Mouse (Mus musculus): ENCODE measurements around the gene Tec. TPM values are rescaled to one million over a fixed set of nuclear protein-coding genes. Genes with fewer than 3 reads are reported as not detected.
A peak's percentile ranks its signal among the peaks of the same experiment; 100 is the strongest.

Gene Tec
- total RNA-seq, 2 experiments from 2014 or later = 0.94 to 1.4 TPM

DNA sequence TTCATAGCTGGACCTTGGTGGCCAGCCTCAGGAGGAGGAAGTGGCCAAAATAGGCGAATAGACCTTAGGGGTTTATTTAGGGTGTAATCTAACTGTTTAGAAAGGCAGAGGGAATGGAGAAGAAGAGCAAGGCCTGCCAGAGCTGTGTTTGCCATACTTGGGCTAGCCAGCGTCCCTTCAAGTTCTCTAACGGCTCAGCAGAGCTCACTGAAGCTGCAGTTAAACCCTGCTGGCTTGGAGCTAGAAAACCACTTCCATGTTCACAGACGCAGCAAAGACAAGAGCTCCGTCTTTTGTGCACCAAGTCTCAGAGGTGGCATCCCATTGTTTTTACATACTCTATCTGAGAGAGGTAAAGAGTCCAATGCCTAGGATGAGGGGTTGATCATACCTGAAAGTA, 118.1 kb downstream of the Tec start:
- DNase-seq (ENCODE audit: extremely low spot score in 1 of 2, low spot score in 1 of 2) = no peak

DNA sequence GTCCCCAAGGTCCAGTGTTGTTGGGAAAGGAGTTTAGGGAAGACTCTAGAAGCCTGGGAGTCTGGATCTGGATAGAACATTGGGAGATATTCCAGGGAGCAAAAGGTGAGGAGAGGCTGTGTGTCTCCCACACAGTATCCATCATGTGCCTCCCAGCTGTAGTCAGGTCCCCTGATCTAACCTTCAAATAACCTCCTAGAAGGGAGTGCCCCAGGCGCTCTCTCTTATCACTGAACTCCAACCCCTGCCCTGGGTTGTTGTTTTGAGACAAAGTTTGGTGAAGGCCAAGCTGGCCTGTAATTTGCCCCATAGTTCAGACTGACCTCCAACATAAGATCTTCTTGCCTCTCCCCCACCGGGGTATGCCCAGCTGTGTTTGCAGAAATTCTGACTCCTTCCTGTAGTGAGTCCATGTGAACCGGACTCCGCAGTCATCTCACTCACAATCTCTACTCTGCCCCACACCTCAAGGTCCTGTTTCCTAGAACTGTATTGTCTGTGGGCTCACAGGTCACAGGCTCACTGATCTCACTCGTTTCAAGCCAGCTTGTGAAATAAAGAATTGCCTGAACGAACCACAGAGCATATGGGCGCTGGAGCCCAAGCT, 119.5 kb downstream of the Tec start:
- no peak for DNase-seq (ENCODE audit: extremely low spot score in 1 of 2, low spot score in 1 of 2)

DNA sequence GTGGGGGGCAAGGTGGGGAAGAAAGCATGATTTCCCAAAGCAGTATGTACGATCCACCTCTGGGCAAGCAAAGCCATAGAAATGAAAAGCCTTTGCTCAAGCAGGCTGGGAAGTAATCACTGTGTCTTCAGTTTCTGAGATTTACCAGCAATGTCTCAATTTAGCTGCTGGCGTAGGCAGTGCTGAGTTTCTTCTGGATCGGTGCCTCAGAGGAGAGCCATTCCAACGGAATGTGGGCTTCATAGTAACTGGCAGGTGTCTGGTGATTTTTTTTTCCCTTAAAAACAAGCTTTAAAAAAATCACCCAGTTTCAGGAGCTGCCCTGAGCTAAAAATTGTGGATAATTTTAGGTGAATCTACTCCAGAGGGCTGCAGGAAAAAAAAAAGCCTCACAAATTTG, 120.9 kb downstream of the Tec start:
- DNase-seq (ENCODE audit: extremely low spot score in 1 of 2, low spot score in 1 of 2) = peak in 1 of 2 experiments; percentile 6

DNA sequence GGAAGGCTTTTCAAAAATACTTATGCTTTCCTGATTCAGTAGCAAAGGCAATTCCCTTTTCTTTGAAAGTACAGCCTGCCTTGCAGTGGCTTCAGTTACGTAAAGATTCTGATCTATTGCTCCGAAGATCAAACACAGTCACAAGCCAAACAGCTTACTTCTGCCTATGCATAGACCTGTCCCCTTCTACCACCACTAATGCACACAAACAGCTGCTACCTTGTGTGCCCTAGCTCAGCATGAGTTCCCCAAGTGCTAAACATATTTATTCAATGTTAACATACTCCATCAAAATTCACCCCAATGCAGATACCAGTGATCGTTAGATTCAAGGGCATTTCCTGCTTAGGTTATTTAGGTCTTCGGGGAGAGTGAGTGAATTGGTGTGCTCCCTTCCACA, 121.8 kb downstream of the Tec start:
- DNase-seq (ENCODE audit: extremely low spot score in 1 of 2, low spot score in 1 of 2) = no peak

DNA sequence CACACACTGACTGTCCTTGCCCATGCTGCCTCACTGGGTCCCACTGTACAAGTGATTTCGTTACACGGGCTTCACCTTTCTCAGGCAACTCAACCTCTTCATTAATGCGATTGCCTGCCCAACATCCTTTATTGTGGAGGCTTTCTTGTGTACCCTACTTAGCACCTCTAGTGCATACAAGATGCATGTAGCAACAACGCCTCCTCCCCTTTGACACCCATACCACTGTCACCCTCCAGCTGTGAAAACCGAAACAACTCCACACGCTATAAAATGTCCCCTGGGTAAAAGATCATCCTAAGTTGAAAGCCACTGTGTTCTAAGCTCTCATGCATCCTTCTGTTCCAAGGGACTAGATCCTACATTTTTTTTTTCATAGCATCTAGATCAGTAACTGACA, 125.2 kb downstream of the Tec start:
- DNase-seq (ENCODE audit: extremely low spot score in 1 of 2, low spot score in 1 of 2) = no peak

DNA sequence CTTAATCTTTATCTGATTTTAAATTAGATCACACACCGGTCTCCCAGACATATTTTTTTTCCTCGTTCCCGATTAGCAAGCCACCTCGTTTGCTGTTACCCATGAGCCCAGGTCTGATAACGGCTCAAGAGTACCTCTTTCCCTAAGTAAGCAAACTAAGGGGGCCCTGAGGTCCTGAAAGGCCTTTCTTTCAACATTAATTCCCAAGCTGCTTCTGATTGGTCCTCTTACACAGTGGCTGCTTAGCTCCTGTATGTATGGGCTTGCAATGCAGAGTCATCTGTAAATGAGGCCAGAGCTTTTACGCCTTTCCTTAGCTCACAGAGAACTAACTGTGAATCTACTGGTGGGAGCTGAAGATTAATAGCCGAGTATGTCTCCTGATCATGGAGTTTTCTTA, 131.4 kb downstream of the Tec start:
- DNase-seq (ENCODE audit: extremely low spot score in 1 of 2, low spot score in 1 of 2) = no peak

DNA sequence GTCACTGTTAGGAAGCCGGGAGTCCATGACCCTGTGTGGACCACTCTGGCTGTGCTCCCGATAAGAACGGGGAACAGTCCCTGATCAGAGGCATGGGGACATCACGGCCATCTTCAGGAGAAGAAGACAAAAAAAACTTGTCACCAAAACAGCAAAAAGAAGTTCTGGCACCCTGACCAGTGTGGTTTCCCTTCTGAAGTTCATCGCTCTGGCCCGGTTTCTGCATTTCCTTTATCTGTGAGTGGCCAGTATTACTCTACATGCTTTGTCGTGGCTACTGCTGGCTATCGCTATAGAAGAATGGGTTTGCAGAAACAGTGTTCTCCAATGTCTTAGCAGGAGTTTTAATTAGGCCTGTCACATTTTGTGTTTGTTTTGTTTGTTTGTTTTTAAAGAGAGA, 131.8 kb downstream of the Tec start:
- no peak for DNase-seq (ENCODE audit: extremely low spot score in 1 of 2, low spot score in 1 of 2)

DNA sequence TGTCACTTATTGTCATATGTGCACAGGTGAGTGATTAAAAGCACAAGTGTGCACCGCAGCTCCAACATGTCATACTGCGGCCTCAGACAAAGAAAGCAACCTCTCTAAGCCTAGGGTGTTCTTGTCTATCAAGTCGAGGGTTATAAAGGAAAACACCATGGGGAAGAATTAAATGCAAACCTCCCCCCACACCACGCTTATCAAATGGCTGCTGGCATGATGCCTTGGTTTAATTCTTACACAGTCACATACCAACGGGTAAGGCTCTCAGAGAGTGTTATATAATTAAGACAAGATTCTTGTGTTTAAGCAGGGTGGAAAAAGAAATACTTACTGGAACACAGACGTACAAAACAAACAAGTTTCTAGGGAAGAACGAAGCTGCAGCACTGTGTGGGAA, 132.5 kb downstream of the Tec start:
- no peak for DNase-seq (ENCODE audit: extremely low spot score in 1 of 2, low spot score in 1 of 2)

DNA sequence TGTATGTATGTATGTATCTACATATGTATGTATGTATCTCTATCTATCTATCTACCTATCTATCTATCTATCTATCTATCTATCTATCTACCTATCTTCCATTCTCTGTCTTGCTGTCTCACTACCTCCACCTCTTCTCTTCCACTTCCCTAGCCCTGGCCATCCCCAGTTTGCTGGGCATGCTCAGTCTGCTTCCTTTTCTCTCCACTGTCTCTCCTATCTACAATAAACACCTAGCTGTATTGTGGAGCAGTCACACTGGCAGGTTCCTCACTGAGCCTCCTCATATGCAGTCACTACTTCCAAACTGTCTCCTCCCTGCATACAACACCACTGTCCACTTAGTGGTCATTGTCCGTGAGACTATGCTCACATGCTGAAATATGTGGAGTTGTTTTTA, 135.4 kb downstream of the Tec start:
- no peak for DNase-seq (ENCODE audit: extremely low spot score in 1 of 2, low spot score in 1 of 2)

DNA sequence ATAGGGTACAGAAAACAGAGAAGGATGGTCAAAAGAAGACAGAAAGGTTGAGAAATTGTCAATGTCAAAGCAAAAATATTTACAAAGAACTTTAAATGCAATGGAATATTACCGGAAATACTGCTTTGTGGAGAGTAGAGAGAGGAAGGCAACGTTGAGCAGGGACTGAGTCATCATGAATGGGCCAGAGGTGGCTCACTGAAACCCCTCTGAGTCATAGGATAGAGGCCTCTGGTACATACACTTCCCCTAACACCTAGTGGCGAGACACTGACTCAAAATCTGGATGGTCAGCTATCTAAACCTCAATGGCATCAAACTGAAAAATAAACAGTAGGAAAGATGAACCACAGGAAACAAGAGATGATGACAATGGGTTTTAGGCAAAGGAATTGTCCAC, 142.9 kb downstream of the Tec start:
- no peak for DNase-seq (ENCODE audit: extremely low spot score in 1 of 2, low spot score in 1 of 2)

DNA sequence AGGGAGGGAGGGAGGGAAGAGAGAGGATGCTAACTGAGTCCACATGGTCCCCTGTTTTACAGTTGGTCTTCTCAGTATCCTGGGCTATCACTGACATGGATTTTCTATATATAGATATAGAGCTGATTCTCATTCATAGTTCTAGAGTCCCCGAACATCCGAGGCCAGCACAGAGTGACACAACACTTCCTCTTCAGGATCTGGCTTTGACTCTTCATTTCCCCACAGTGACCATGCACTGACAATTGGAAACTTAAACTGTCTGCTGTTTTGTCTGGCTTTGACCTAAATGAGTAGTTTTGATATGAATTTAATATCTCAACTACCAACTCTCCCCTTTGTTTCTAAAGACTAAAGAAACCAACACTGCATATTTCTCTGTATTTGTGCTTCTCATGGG, 144.9 kb downstream of the Tec start:
- DNase-seq (ENCODE audit: extremely low spot score in 1 of 2, low spot score in 1 of 2) = no peak

DNA sequence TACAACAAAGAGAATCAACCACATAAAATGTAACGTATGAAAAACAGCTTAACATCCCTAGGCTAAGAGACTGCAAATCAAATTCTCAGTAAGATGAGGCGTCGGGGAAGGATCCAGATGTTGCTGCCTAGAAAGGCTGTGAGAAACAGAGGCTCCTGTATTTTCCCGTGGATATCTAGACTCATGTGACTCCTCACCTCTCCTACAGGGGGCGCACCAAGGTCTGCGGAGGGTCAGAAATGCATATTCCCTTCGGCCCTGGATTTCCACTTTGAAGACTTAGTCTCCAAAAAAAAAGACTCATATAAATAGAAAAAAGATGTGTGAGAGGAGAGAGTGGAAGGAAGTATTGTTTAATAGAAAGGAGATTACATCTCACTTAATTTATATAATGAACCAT, 147.7 kb downstream of the Tec start:
- DNase-seq (ENCODE audit: extremely low spot score in 1 of 2, low spot score in 1 of 2) = no peak

DNA sequence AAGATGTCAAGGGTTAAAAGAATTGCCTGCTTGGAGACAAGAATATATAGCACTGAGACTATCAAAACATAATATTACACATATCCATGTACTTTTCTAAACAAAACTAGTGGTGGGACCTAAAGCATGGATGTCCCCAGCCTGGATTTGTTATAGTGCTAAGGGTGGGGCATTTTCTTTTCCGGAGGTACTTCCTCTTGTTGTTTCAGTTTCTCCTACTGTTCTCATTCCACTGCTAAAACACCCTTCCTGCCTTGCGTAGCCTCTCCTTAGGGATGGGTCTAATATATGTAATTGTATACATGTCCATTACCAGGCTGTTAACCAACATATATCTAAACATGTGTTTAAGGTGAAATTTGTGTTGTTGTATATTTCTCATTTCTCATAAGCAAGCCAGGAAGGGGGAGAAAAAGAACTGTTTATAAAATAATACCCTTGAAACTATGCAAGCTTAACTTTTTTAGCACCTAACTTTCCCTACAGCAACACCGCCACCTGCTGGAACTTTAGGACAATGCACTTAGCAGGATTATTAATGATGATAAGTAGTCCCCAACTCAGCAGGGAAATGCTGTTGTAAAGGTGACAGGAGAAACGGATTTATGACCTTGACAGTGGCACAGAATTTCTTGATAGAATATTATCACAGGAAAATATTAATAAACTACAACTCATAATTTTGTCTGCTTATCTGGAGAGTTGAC, 157.6 kb downstream of the Tec start:
- peak; percentile 36 to 87 for DNase-seq (ENCODE audit: extremely low spot score in 1 of 2, low spot score in 1 of 2)

DNA sequence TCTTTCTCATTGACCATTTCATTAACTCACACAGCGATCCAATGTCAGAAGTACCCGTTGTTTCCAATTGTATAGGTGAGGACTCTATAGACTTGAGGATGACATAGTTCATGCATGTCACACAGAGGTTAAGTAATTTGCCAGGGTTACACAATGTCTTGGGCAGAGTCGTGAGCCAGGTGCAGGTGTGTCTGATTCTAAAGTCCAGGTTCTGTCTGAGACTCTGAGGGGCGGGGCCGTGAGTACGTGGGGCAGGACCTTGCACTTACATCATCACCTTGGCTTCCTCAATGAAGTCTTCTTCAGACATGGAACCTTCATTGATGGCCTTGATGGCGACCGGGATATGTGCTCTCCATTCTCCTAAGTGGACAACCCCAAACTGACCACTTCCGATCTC, 158.3 kb downstream of the Tec start:
- no peak for DNase-seq (ENCODE audit: extremely low spot score in 1 of 2, low spot score in 1 of 2)

DNA sequence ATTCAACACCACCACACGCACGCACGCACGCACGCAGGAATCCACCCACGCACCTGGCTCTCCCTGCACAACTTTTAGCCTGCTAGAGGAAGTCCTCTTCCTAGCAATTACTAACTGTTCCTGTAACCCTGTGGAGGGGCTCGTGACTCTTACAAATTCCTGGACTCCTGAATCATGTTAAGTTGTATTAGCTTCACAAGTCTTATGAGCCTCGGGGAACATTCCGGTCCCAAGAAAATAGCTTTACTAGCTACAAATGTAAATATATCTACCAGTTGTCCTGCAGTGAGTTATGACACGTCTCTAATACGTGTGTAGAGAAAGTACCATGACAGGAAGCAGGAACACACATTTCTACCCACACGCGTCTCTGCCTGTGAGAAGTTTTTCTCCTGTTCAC, 158.8 kb downstream of the Tec start:
- no peak for DNase-seq (ENCODE audit: extremely low spot score in 1 of 2, low spot score in 1 of 2)

DNA sequence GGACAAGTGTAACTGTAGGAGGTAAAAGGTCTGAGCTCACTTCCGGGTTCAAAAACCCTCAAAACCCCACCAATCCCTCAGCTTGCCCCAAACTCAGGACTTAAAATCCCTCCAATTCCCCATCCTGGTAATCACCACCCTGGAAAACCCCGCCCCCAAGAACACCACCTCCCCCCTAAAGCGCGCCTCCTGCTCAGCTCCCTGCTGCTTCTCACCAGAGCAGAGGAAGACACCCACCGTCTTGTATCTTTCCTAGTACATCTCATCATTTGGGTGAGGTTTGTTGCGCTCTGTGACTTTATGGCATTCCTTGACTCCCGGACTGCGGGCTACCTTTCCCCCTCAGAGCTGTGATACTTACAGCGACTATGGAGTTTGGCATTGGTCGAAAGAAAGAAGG, 161.6 kb downstream of the Tec start:
- no peak for DNase-seq (ENCODE audit: extremely low spot score in 1 of 2, low spot score in 1 of 2)

DNA sequence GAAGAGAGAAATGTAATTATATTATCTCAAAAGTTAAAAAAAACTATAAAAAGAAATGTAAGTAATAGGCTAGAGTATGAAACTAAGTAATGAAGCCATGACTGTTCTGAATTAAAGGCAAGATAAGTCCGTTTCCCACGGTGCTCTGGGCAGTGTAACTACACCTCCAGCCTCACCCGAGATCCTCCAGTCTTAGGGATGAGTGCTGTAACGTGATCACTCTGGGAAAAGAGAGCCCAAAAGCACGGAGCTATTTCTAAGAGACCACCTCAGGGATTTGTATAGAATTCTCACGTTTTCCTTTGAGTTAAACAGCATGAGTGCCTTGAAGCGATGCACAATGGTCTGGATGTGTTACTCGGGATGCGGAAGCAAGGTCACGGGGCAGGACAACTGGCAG, 162.2 kb downstream of the Tec start:
- DNase-seq (ENCODE audit: extremely low spot score in 1 of 2, low spot score in 1 of 2) = no peak

Other genes with a start within 250 kb of the Tec start
- gene Cnga1, start 224.2 kb downstream of the Tec start, total RNA-seq (2021) = not detected
- not detected for gene Nipal1, start 220.7 kb downstream of the Tec start, total RNA-seq (2021)
- gene Txk, start 115.7 kb downstream of the Tec start, total RNA-seq (2021) = under 1 TPM in 1 of 2 experiments, not detected in 1; 0.14 TPM
- 10 to 100 TPM; 20.3 to 22.2 TPM for gene Slain2, start 45.8 kb upstream of the Tec start, total RNA-seq (2021)
- not detected for gene Gm10135, start 106.2 kb upstream of the Tec start, total RNA-seq (2021)
- gene Slc10a4, start 138.4 kb upstream of the Tec start, total RNA-seq (2021) = 1 to 10 TPM; 1.0 to 1.7 TPM

All from layer of hippocampus, postnatal 25 days (tissue).